In genomic region chr8:119798170-119798964, GRCm38 (mm10) we compare ENCODE assay signal across 8 mouse cellular contexts. TPM values are rescaled to one million over a fixed set of nuclear protein-coding genes. Genes with fewer than 3 reads are reported as not detected.
DNase-seq lines count a peak whose midpoint lies in the region; ATAC-seq lines count a peak whose summit lies in the region.

No protein-coding gene starts in this region.

- no peaks in the 10 kb centered on the region for H3K9me3 ChIP-seq in embryonic facial prominence, embryonic 15.5 days (replicated peaks)
- no peaks in the 10 kb centered on the region for H3K9me3 ChIP-seq in hindbrain, embryonic 10.5 days

- H3K36me3 ChIP-seq in embryonic facial prominence, embryonic 15.5 days: no peaks in the 10 kb centered on the region
- no peaks in the 10 kb centered on the region for H3K36me3 ChIP-seq in hindbrain, embryonic 10.5 days

- H3K27ac ChIP-seq in embryonic facial prominence, embryonic 15.5 days (replicated peaks): peak overlapping the region; percentile 58
- peak overlapping the region; percentile 84 for H3K27ac ChIP-seq in hindbrain, embryonic 10.5 days

- peaks cover 22% of the 10 kb centered on the region for H3K4me1 ChIP-seq in embryonic facial prominence, embryonic 15.5 days
- peaks cover 69% of the 10 kb centered on the region for H3K4me1 ChIP-seq in hindbrain, embryonic 10.5 days (replicated peaks)

- peak; percentile 56 for DNase-seq in urinary bladder, postnatal 14 days (ENCODE audit: low spot score)
- DNase-seq in urinary bladder, adult 2 months (ENCODE audit: low spot score): no peak
- peak; percentile 82 for DNase-seq in hindbrain, embryonic 10.5 days (ENCODE audit: low spot score)
- DNase-seq in layer of hippocampus, adult 9-11 months: peak; percentile 90
- peak; percentile 54 for DNase-seq in lung, postnatal 14 days
- DNase-seq in retina, embryonic 14.5 days (ENCODE audit: low spot score): peak; percentile 59
- DNase-seq in thymus, postnatal 36 days: peak; percentile 86 to 94

- peak overlapping the region; percentile 13; the same call in 1 of the 2 replicates for H3K4me3 ChIP-seq in embryonic facial prominence, embryonic 15.5 days (replicated peaks)
- H3K4me3 ChIP-seq in hindbrain, embryonic 10.5 days: peak overlapping the region; percentile 28

- 2% methylated on average over 15 of the region's 15 CpGs for WGBS in embryonic facial prominence, embryonic 15.5 days
- 8% methylated on average over 15 of the region's 15 CpGs for WGBS in hindbrain, embryonic 10.5 days

- H3K9ac ChIP-seq in embryonic facial prominence, embryonic 15.5 days: no peak overlapping the region

- no peaks in the 10 kb centered on the region for H3K27me3 ChIP-seq in embryonic facial prominence, embryonic 15.5 days
- H3K27me3 ChIP-seq in hindbrain, embryonic 10.5 days (ENCODE audit: insufficient read depth, poor library complexity, severe bottlenecking): no peaks in the 10 kb centered on the region

- H3K4me2 ChIP-seq in embryonic facial prominence, embryonic 15.5 days (replicated peaks): peak overlapping the region; percentile 43

- peak; percentile 68 for ATAC-seq in embryonic facial prominence, embryonic 15.5 days (ENCODE audit: insufficient number of reproducible peaks, low FRiP score, low TSS enrichment, low read depth)

RNA-seq across cellular contexts. Expression of gene Tldc1, which starts 20.2 kb away (rescaled TPM):
- polyA plus RNA-seq in urinary bladder, adult 2 months (2012; rRNA removed): 16.0 and 16.4 TPM in 2 replicates
- 12.6 and 13.4 TPM in 2 replicates for polyA plus RNA-seq in embryonic facial prominence, embryonic 15.5 days (2015; fragmentation: Nextera tagmentation; extraction: Ambion mirVana)
- 12.6 and 15.3 TPM in 2 replicates for polyA plus RNA-seq in hindbrain, embryonic 10.5 days (2016; fragmentation: Nextera tagmentation; extraction: Ambion mirVana)

RNA-seq across cellular contexts. Expression of gene Cotl1, which starts 42.0 kb away (rescaled TPM):
- polyA plus RNA-seq in urinary bladder, adult 2 months (2012; rRNA removed): 88.9 and 123 TPM in 2 replicates
- 76.6 and 105 TPM in 2 replicates for polyA plus RNA-seq in embryonic facial prominence, embryonic 15.5 days (2015; fragmentation: Nextera tagmentation; extraction: Ambion mirVana)
- polyA plus RNA-seq in hindbrain, embryonic 10.5 days (2016; fragmentation: Nextera tagmentation; extraction: Ambion mirVana): 273 and 545 TPM in 2 replicates
